Mouse (Mus musculus) heart, embryonic 14.5 days (tissue): ENCODE results near the gene Prdm11. TPM values are rescaled to one million over a fixed set of nuclear protein-coding genes. Genes with fewer than 3 reads are reported as not detected.
A peak's percentile ranks its signal among the peaks of the same experiment; 100 is the strongest.

Source experiments
- ATAC-seq: fragments of 200-750 bp; cut with Nextera tagmentation; 2 replicates; pipeline ENCODE4 v1.8.0; 2017; ENCODE audit warnings: low read depth, moderate TSS enrichment; ENCODE audit not compliant: insufficient number of reproducible peaks, insufficient read depth, low FRiP score
- H3K27ac ChIP-seq, 2 experiments: fragments of 200-500 bp in 1 of 2; fragments of 300-500 bp in 1 of 2; sonication (generic) in 1 of 2; replicated peaks in 1 of 2; 2 replicates each; pipeline ENCODE4 v1.5.1; 2012 to 2014; ENCODE audit warnings: low read depth in 2 of 2, low read length in 2 of 2, control low read depth in 1 of 2, mild to moderate bottlenecking in 1 of 2, mixed read lengths in 1 of 2; ENCODE audit not compliant: control insufficient read depth in 1 of 2, insufficient read depth in 1 of 2
- H3K27me3 ChIP-seq: fragments of 300-500 bp; sonication (generic); 2 replicates; pipeline ENCODE4 v1.6.1; 2014; ENCODE audit warnings: mild to moderate bottlenecking, low read length, control low read depth; ENCODE audit not compliant: control insufficient read depth, insufficient read depth
- H3K36me3 ChIP-seq: fragments of 300-500 bp; sonication (generic); 2 replicates; pipeline ENCODE4 v1.6.1; 2014; ENCODE audit warnings: mild to moderate bottlenecking, control low read depth, low read length, mixed read lengths; ENCODE audit not compliant: control insufficient read depth, insufficient read depth
- H3K4me1 ChIP-seq, 2 experiments: fragments of 200-500 bp in 1 of 2; fragments of 300-500 bp in 1 of 2; sonication (generic) in 1 of 2; 2 replicates each; pipeline ENCODE4 v1.6.1; 2012 to 2014; ENCODE audit warnings: low read length in 2 of 2, control low read depth in 1 of 2, mixed read lengths in 1 of 2; ENCODE audit not compliant: control insufficient read depth in 2 of 2, insufficient read depth in 2 of 2
- H3K4me2 ChIP-seq: fragments of 300-500 bp; sonication (generic); 2 replicates; pipeline ENCODE4 v1.6.1; 2014; ENCODE audit warnings: mild to moderate bottlenecking, low read length
- H3K4me3 ChIP-seq, 2 experiments: fragments of 200-500 bp in 1 of 2; fragments of 300-500 bp in 1 of 2; sonication (generic) in 1 of 2; 2 replicates each; pipeline ENCODE4 v1.5.1; 2012 to 2014; ENCODE audit warnings: low read length in 2 of 2, mild to moderate bottlenecking in 2 of 2, control low read depth in 1 of 2, low read depth in 1 of 2, moderate library complexity in 1 of 2; ENCODE audit not compliant: control insufficient read depth in 1 of 2, insufficient read depth in 1 of 2
- H3K9ac ChIP-seq: fragments of 300-500 bp; sonication (generic); 2 replicates; pipeline ENCODE4 v1.6.1; 2014; ENCODE audit warnings: mild to moderate bottlenecking, low read length
- H3K9me3 ChIP-seq: fragments of 300-500 bp; sonication (generic); 2 replicates; pipeline ENCODE4 v1.6.1; 2016; ENCODE audit warnings: low read length, control low read depth; ENCODE audit not compliant: control insufficient read depth
- WGBS: fragments of 180-500 bp; shearing (Covaris S2); extraction: QIAGEN DNeasy Blood & Tissue Kit; methylation state at CpG from one replicate; pipeline ENCODE4 v1.1.7; 2014; 5-methylcytosine and 5-hydroxymethylcytosine counted together
- polyA plus RNA-seq: library from polyadenylated mRNA; unstranded; fragments of >200 nt; fragmentation: Nextera tagmentation; extraction: Ambion mirVana; gene quantifications from 2 replicates; pipeline ENCODE4 v1.2.1, GENCODE M21; 2014

Gene Prdm11
- polyA plus RNA-seq, 1 experiment from 2014 or later, result 4.2 TPM

DNA sequence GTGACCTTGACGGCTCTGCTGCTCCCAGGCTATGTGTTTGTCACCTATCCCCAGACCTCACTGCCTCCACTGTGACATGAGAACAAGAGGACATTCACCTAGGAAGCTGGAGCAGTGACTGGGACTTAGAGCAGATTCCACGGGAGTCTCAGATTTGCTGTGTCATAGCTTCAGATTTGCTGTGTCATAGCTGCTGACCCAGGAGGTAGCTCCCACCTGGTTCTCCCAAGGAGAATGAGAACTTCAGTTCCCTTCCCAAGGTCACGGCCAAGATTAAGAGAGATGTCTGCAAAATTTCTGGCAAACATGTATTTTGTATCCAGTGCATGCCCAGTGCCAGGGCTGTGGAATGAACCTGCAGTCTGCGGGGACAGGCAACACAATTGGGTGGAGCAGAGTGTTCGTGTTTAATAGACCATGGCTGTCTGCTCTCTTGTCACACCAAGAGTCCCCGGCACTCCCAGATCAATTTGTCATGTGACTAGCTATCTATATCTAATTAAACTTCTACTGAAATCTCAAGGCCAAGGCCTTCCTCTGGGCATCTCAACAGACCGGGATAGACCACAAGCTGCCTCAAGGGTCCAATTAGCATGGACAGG lies 97.2 kb downstream of the Prdm11 start:
- Histone ChIP-seq H3K9me3 (no peaks in the 10 kb centered on the region), H3K36me3 (no peaks in the 10 kb centered on the region), H3K4me3 (no peak overlapping the region), H3K27me3 (0 out of 2 replicates have a peak, but pooled peaks cover 9% of the 10 kb centered on the region), H3K4me1 (peaks cover 4 to 11% of the 10 kb centered on the region in 2 experiments; a peak in 3 of 4 replicates), H3K27ac (no peak overlapping the region), H3K4me2 (no peak overlapping the region), H3K9ac (no peak overlapping the region)
- WGBS, result 52% methylated on average over 7 of the region's 7 CpGs
- no peak for ATAC-seq

DNA sequence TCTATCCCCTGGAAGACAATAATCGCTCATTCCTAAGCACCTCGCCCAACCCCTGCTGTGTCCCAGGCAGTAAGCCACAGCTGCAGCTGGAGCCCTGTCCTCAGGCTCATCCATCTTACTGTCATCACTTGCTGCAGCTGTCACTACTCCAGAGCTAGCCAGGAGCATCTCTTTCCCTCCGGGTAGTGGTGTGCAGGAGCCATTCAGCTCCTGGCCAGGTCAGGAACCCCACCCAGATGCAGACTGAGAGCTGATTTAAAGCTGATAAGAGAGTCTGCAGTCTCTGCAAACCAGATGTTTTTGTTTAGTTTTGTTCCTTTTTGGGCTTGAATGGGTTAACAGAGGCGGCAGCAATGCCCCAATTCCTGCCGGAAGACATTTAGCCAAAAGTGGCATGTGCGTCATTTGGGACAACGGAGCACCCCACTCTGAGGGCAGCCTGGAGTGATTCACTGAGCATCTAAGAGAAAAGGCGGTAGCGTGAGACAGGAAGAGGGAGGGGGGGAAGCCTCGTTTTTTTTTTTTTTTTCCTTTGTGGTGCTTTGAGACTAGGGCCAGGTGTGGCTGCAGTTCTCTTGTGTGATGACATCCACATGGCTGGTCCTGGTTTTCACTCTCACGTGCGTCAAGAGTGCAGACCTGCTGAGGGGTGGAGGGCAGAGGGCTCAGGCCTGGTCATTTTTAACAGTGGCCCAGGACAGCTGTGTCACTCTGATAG lies 97.8 kb downstream of the Prdm11 start:
- Histone ChIP-seq H3K27ac (no peak overlapping the region), H3K4me1 (peaks cover 5 to 17% of the 10 kb centered on the region in 2 experiments; a peak in 3 of 4 replicates), H3K36me3 (no peaks in the 10 kb centered on the region), H3K4me3 (no peak overlapping the region), H3K4me2 (peak overlapping the region; percentile 8; the same call in 1 of the 2 replicates), H3K9me3 (no peaks in the 10 kb centered on the region), H3K27me3 (0 out of 2 replicates have a peak, but pooled peaks cover 9% of the 10 kb centered on the region), H3K9ac (no peak overlapping the region)
- ATAC-seq, result no peak
- 7% methylated on average over 12 of the region's 12 CpGs for WGBS

DNA sequence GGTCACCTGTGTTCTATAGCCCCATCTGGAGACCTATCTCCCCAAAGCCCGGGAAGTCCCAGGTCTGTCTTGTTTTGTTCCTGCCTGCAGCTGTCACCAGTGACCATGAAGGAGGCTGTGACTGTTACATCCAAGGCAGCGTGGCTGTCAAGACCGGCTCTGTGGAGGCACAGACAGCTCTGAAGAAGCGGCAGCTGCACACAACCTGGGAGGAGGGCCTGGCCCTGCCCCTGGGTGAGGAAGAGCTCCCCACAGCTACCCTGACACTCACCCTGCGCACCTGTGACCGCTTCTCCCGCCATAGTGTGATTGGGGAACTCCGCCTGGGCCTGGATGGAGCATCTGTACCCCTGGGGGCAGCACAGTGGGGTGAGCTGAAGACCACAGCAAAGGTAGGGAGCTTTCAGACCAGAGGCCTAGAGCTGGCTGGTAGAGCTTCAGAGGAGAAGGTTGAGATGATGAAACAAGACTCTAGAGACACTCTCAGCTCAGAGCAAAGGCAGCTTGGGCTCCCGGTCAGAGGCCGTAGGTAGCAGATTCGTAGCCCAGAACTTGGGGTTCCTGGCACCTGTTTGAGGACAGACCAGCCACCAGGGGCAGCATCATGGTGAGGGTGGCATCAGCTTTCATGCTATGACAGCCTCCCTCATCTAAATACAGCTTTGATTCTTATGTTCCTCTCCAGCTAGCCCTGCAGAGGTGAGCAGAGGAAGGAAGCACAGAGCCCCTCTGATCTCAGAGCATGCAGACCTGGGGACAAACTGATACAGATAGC lies 100.0 kb downstream of the Prdm11 start:
- 85% methylated on average over 11 of the region's 11 CpGs for WGBS
- H3K9me3 ChIP-seq, result no peaks in the 10 kb centered on the region
- no peak overlapping the region for H3K9ac ChIP-seq
- no peak overlapping the region for H3K27ac ChIP-seq
- no peak overlapping the region for H3K4me3 ChIP-seq
- 0 out of 2 replicates have a peak, but pooled peaks cover 12% of the 10 kb centered on the region for H3K27me3 ChIP-seq
- H3K4me2 ChIP-seq, result no peak overlapping the region
- H3K36me3 ChIP-seq, result no peaks in the 10 kb centered on the region
- ATAC-seq, result no peak
- peaks cover 7 to 19% of the 10 kb centered on the region in 2 experiments; a peak in 3 of 4 replicates for H3K4me1 ChIP-seq

DNA sequence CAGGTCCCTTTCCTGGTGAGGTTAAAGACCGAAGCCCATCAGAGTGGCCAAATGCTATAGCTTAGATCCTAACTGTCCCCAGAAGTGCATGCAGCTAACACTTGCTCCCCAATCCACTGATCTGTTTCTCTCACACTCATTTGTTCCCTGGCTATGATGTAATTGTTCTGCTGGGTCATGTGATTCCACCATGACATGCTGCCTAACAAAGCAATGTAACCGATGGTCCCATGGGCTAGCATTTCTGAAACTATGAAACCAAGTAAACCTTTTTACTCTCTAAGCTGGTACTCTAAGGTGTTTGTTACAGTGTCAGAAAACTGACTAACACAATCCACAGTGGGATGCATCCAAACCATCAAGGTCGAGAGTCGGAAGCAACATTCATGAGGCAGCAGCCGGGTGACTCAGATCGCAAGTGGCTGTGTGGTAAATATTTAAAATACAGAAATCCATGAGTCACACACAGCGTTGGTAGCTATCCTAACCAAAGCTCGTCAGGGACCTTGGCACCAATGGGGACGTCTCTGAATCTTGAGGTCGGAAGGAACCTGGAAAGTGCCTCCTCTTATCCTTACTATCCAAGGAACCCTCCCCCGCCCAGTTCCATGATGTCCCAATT lies 100.7 kb downstream of the Prdm11 start:
- no peaks in the 10 kb centered on the region for H3K36me3 ChIP-seq
- H3K9me3 ChIP-seq, result no peaks in the 10 kb centered on the region
- WGBS, result 91% methylated on average over 11 of the region's 11 CpGs
- H3K4me1 ChIP-seq, result peaks cover 7 to 19% of the 10 kb centered on the region in 2 experiments; a peak in 3 of 4 replicates
- H3K27ac ChIP-seq, result no peak overlapping the region
- no peak overlapping the region for H3K4me3 ChIP-seq
- no peak for ATAC-seq
- H3K9ac ChIP-seq, result no peak overlapping the region
- H3K27me3 ChIP-seq, result 0 out of 2 replicates have a peak, but pooled peaks cover 12% of the 10 kb centered on the region
- H3K4me2 ChIP-seq, result no peak overlapping the region

DNA sequence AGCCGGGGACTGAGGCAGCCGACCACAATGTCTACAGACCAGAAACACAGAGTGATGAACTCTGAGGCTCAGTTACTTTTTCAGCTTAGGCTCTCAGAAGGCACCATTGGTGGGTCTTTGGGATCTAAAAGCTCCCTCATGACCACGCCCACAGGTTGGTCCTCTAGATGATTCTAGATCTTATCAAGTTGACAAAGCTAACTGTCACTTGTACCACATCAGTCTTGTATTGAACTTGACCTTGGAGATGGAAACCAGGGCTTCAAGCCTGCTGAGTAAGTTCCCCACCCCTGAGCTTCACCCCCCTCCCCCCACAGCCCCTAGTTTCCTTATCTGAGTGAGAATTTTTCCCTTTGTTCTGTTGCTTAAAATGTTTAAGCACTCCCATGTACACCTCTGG lies 101.6 kb downstream of the Prdm11 start:
- no peak overlapping the region for H3K4me2 ChIP-seq
- 0 out of 2 replicates have a peak, but pooled peaks cover 12% of the 10 kb centered on the region for H3K27me3 ChIP-seq
- no peak for ATAC-seq
- H3K9me3 ChIP-seq, result no peaks in the 10 kb centered on the region
- H3K36me3 ChIP-seq, result no peaks in the 10 kb centered on the region
- no peak overlapping the region for H3K27ac ChIP-seq
- no peak overlapping the region for H3K9ac ChIP-seq
- H3K4me1 ChIP-seq, result peaks cover 7 to 19% of the 10 kb centered on the region in 2 experiments; a peak in 3 of 4 replicates
- no peak overlapping the region for H3K4me3 ChIP-seq
- WGBS, result 74% methylated on average over 3 of the region's 3 CpGs

DNA sequence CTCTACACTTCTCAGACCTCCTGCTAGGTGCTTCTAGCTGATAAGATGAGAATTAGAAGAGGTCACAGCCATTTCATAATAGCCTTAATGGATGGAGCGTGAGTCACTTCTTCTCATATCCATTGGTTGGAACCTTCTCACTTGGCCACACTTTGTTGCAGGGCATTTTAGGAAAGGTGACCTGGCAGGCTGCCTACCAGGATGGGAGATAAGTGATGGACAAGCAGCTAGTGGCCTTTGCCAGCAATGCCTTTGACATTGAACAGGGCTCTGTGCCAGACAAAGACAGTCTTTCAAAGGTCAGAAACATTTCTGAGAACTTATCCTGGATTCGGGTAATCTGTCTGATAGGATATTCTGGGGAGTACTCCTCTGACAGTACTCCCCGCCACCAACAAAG lies 102.6 kb downstream of the Prdm11 start:
- Histone ChIP-seq H3K4me2 (no peak overlapping the region), H3K9ac (no peak overlapping the region), H3K36me3 (no peaks in the 10 kb centered on the region), H3K27me3 (0 out of 2 replicates have a peak, but pooled peaks cover 12% of the 10 kb centered on the region), H3K27ac (no peak overlapping the region), H3K4me3 (no peak overlapping the region), H3K9me3 (no peaks in the 10 kb centered on the region), H3K4me1 (peaks cover 6 to 17% of the 10 kb centered on the region in 2 experiments; a peak in 3 of 4 replicates)
- WGBS, result 38% methylated on average over 3 of the region's 3 CpGs
- ATAC-seq, result no peak

DNA sequence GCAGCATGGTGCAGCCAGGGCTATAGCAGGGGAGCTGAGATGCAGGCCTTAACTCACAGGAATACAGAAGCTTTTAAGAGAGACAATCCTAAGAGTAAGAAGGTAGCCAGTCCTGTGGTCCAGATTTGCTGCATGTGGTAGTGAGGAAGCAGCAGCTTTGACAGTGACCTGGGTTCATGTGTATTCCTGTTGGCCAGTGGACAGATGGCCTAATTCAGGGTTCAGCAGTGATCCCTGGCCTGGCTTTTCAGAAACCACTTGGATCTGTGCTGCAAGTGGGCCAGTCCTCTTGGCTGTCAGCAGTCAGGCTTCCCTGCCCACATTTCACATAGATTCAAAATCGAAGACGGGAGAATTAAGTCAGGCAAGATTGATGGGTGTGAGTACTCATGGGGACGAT lies 104.5 kb downstream of the Prdm11 start:
- ATAC-seq, result no peak
- 74% methylated on average over 3 of the region's 3 CpGs for WGBS
- no peak overlapping the region for H3K9ac ChIP-seq
- H3K27me3 ChIP-seq, result 0 out of 2 replicates have a peak, but pooled peaks cover 5% of the 10 kb centered on the region
- H3K4me3 ChIP-seq, result no peak overlapping the region
- no peaks in the 10 kb centered on the region for H3K9me3 ChIP-seq
- H3K36me3 ChIP-seq, result no peaks in the 10 kb centered on the region
- H3K27ac ChIP-seq, result no peak overlapping the region
- H3K4me1 ChIP-seq, result peaks cover 3 to 8% of the 10 kb centered on the region in 2 experiments; a peak in 1 of 4 replicates
- no peak overlapping the region for H3K4me2 ChIP-seq
